Mouse (Mus musculus): ENCODE results near the gene Traip.

The Traip gene

GRCm38 (mm10) chr9:107949922-107950235 lies at the start of gene Traip:
TSS of gene Traip (plus strand) at chr9:107950136.
- in situ Hi-C loops (cut with MseI, MboI): no loop called here

- in situ Hi-C loops (cut with MseI, MboI): no loop called here
Measured at GRCm38 (mm10) chr9:107900840-107901626, 48.9 kb upstream of the Traip start.

- in situ Hi-C loops (cut with MseI, MboI): no loop called here
Measured at GRCm38 (mm10) chr9:107901627-107901914, 48.4 kb upstream of the Traip start.

GRCm38 (mm10) chr9:107904726-107905125 lies 45.2 kb upstream of the Traip start:
- in situ Hi-C loops (cut with MseI, MboI): no loop called here

- in situ Hi-C loops (cut with MseI, MboI): no loop called here
Measured at GRCm38 (mm10) chr9:107906252-107906966, 43.5 kb upstream of the Traip start, which contains the start of gene Mst1r. TSS of gene Mst1r (plus strand) at chr9:107906873.

- in situ Hi-C loops (cut with MseI, MboI): no loop called here
Measured at GRCm38 (mm10) chr9:107906967-107907800, 42.8 kb upstream of the Traip start.

- in situ Hi-C loops (cut with MseI, MboI): no loop called here
Measured at GRCm38 (mm10) chr9:107907801-107908120, 42.2 kb upstream of the Traip start.

- in situ Hi-C loops (cut with MseI, MboI): no loop called here
Measured at GRCm38 (mm10) chr9:107908410-107909158, 41.4 kb upstream of the Traip start.

GRCm38 (mm10) chr9:107910025-107910769 lies 39.7 kb upstream of the Traip start:
- in situ Hi-C loops (cut with MseI, MboI): no loop called here

GRCm38 (mm10) chr9:107914764-107915420 lies 35.0 kb upstream of the Traip start:
- in situ Hi-C loops (cut with MseI, MboI): no loop called here

GRCm38 (mm10) chr9:107917895-107918608 lies 31.9 kb upstream of the Traip start:
- in situ Hi-C loops (cut with MseI, MboI): no loop called here

- in situ Hi-C loops (cut with MseI, MboI): no loop called here
Measured at GRCm38 (mm10) chr9:107918884-107919283, 31.1 kb upstream of the Traip start.

GRCm38 (mm10) chr9:107919441-107919840 lies 30.5 kb upstream of the Traip start:
- in situ Hi-C loops (cut with MseI, MboI): no loop called here

- in situ Hi-C loops (cut with MseI, MboI): no loop called here
Measured at GRCm38 (mm10) chr9:107923021-107923420, 26.9 kb upstream of the Traip start.

GRCm38 (mm10) chr9:107923956-107924355 lies 26.0 kb upstream of the Traip start:
- in situ Hi-C loops (cut with MseI, MboI): no loop called here

- in situ Hi-C loops (cut with MseI, MboI): no loop called here
Measured at GRCm38 (mm10) chr9:107925251-107925650, 24.7 kb upstream of the Traip start.

- in situ Hi-C loops (cut with MseI, MboI): no loop called here
Measured at GRCm38 (mm10) chr9:107926920-107927420, 23.0 kb upstream of the Traip start.

GRCm38 (mm10) chr9:107927749-107928148 lies 22.2 kb upstream of the Traip start:
- in situ Hi-C loops (cut with MseI, MboI): no loop called here

- in situ Hi-C loops (cut with MseI, MboI): no loop called here
Measured at GRCm38 (mm10) chr9:107928169-107928568, 21.8 kb upstream of the Traip start, which contains the start of gene Actl11. TSS of gene Actl11 (plus strand) at chr9:107928469.

GRCm38 (mm10) chr9:107932221-107932620 lies 17.7 kb upstream of the Traip start:
- in situ Hi-C loops (cut with MseI, MboI): no loop called here
